Mouse (Mus musculus) liver, embryonic 16.5 days (tissue): Measurements from ENCODE around the gene Mrpl12. TPM values are rescaled to one million over a fixed set of nuclear protein-coding genes. Genes with fewer than 3 reads are reported as not detected.
A peak's percentile ranks its signal among the peaks of the same experiment; 100 is the strongest.

ENCODE experiments used
- ATAC-seq: fragments of 200-750 bp; cut with Nextera tagmentation; 2 replicates; pipeline ENCODE4 v1.8.0; 2017; ENCODE audit warnings: low read depth, mild to moderate bottlenecking, moderate number of reproducible peaks, moderate library complexity
- H3K27ac ChIP-seq: fragments of 300-500 bp; sonication (generic); 2 replicates; pipeline ENCODE4 v1.5.1; 2014; ENCODE audit warnings: mild to moderate bottlenecking, low read length
- H3K27me3 ChIP-seq: fragments of 300-500 bp; sonication (generic); 2 replicates; pipeline ENCODE4 v1.6.1; 2014; ENCODE audit warnings: low read depth, low read length, mixed read lengths; ENCODE audit not compliant: control insufficient read depth, insufficient read depth
- H3K36me3 ChIP-seq: fragments of 300-500 bp; sonication (generic); 2 replicates; pipeline ENCODE4 v1.6.1; 2014; ENCODE audit warnings: mild to moderate bottlenecking; ENCODE audit not compliant: control insufficient read depth, insufficient read depth
- H3K4me1 ChIP-seq: fragments of 300-500 bp; sonication (generic); 2 replicates; pipeline ENCODE4 v1.6.1; 2014; ENCODE audit warnings: low read depth, low read length, mixed read lengths; ENCODE audit not compliant: control insufficient read depth
- H3K4me2 ChIP-seq: fragments of 300-500 bp; sonication (generic); 2 replicates; pipeline ENCODE4 v1.6.1; 2014; ENCODE audit warnings: low read depth, low read length, mixed read lengths
- H3K4me3 ChIP-seq: fragments of 300-500 bp; sonication (generic); 2 replicates; pipeline ENCODE4 v1.5.1; 2014; ENCODE audit warnings: low read depth, mild to moderate bottlenecking, low read length
- H3K9ac ChIP-seq: fragments of 300-500 bp; sonication (generic); 2 replicates; pipeline ENCODE4 v1.6.1; 2014; ENCODE audit warnings: low read depth, low read length
- H3K9me3 ChIP-seq: fragments of 300-500 bp; sonication (generic); replicated peaks from 2 replicates; pipeline ENCODE4 v1.6.1; 2016; ENCODE audit warnings: low read length; ENCODE audit not compliant: control insufficient read depth
- WGBS: fragments of 180-500 bp; shearing (Covaris S2); extraction: QIAGEN DNeasy Blood & Tissue Kit; methylation state at CpG from one replicate; pipeline ENCODE4 v1.1.7; 2014; ENCODE audit not compliant: insufficient replicate concordance; 5-methylcytosine and 5-hydroxymethylcytosine counted together
- polyA plus RNA-seq: library from polyadenylated mRNA; unstranded; fragments of >200 nt; fragmentation: Nextera tagmentation; extraction: Ambion mirVana; gene quantifications from 2 replicates; pipeline ENCODE4 v1.2.1, GENCODE M21; 2015

The Mrpl12 gene
- polyA plus RNA-seq, 1 experiment from 2014 or later = 83.1 TPM

DNA sequence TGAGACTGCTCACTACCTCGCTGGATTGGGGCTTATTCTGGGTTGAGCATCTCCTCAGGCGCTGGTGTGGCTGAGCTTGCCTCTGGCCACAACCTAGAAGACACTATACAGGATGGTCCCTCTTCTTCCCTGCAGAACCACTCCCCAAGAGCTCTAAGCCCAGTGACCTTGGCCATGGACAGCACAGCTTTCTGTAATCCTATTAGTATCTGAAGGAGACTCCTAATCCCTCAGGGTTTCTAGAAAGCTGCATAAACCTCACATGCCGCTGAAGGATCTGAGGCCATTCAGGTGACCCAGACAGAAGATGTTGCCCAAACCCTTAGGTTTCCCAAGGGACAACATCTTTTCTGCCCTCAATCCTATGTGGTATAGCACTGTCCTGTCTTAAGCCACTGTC, 32.2 kb upstream of the Mrpl12 start:
- Histone ChIP-seq H3K4me3 (no peak overlapping the region), H3K4me2 (no peak overlapping the region), H3K36me3 (no peaks in the 10 kb centered on the region), H3K4me1 (peaks cover 26% of the 10 kb centered on the region), H3K9me3 (no peaks in the 10 kb centered on the region), H3K27me3 (no peaks in the 10 kb centered on the region), H3K27ac (no peak overlapping the region), H3K9ac (no peak overlapping the region)
- 66% methylated on average over 3 of the region's 3 CpGs for WGBS
- ATAC-seq = no peak

DNA sequence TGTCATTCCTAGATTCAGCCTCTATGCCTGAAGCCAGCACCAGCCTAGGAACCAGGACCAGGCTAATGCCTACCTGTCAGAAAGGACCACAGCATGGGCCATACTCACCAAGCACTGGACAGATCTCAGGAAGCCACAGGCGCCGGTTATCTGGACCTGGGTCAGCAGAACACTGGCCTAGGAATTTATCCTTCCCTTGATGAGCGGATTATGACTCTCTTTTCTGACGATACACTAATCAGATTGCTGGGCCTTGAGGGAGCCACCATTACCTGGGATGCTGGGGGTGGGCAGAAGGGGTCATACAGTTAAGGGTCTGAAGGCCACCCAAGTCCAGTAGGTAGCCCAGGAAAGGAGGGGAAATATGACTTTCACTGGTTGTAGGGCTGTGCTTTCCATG, 31.1 kb upstream of the Mrpl12 start, which contains the start of gene Pde6g:
Gene Pde6g, minus strand, starts transcription at position 195 of the 400 bp plus-strand sequence.
- H3K4me2 ChIP-seq = no peak within 1 kb of the TSS
- 75% methylated on average over 4 of the region's 4 CpGs for WGBS
- no peak for ATAC-seq
- no peak within 1 kb of the TSS for H3K4me3 ChIP-seq
- no peaks in the 10 kb centered on the region for H3K9me3 ChIP-seq
- H3K4me1 ChIP-seq = peaks cover 28% of the 10 kb centered on the region
- no peak within 1 kb of the TSS for H3K9ac ChIP-seq
- H3K27me3 ChIP-seq = no peaks in the 10 kb centered on the region
- H3K27ac ChIP-seq = no peak within 1 kb of the TSS
- H3K36me3 ChIP-seq = no peaks in the 10 kb centered on the region

DNA sequence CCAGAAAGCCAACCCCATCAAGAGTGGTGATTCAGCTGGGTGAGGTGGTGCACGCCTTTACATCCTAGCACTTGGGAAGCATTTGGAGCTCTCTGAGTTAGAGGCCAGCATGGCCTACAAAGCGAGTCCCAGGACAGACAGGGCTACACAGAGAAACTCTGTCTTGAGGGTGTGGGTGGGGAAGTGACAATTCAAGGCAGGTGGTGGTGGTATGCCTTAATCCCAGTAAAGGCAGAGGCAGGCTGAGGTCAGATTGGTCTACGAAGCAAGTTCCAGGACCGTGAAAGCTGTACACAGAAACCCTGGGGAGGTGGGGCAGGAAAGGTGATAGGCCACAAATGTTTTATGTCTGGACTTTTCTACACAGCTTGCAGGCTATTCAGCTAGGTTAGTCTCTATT, 29.4 kb upstream of the Mrpl12 start:
- no peak overlapping the region; the same call in 1 of the 2 replicates for H3K9ac ChIP-seq

DNA sequence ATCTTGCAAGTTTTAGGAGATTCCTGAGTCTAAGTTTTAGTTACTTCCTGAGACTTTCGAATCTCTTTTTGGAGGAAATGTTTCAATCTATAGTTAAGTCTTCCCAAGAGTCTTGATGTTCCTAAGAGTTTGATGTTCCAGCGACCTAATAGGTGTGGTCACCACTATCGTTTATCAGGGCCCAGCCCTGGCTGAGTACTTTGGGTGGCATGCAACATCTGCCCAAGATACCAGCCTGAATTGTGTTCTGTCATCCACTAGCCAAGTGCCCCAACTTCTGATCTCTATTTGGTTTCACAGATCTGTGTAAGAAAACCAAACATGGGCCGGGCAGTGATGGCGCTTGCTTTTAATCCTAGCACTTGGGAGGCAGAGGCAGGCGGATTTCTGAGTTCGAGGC, 29.0 kb upstream of the Mrpl12 start:
- H3K4me1 ChIP-seq = peaks cover 39% of the 10 kb centered on the region
- no peaks in the 10 kb centered on the region for H3K27me3 ChIP-seq
- H3K9me3 ChIP-seq = no peaks in the 10 kb centered on the region
- ATAC-seq = peak; percentile 62
- peak overlapping the region; percentile 30 for H3K4me2 ChIP-seq
- 58% methylated on average over 7 of the region's 7 CpGs for WGBS
- H3K4me3 ChIP-seq = no peak overlapping the region
- H3K27ac ChIP-seq = peak overlapping the region; percentile 45
- H3K9ac ChIP-seq = no peak overlapping the region; the same call in 1 of the 2 replicates
- no peaks in the 10 kb centered on the region for H3K36me3 ChIP-seq

More for the DNA sequence above, 29.4 kb upstream of the Mrpl12 start:
- Histone ChIP-seq H3K4me1 (peaks cover 39% of the 10 kb centered on the region), H3K4me2 (peak overlapping the region; percentile 30; the same call in 1 of the 2 replicates), H3K36me3 (no peaks in the 10 kb centered on the region), H3K27ac (peak overlapping the region; percentile 45), H3K4me3 (no peak overlapping the region), H3K9me3 (no peaks in the 10 kb centered on the region), H3K27me3 (no peaks in the 10 kb centered on the region)
- no peak for ATAC-seq
- 90% methylated on average over 4 of the region's 4 CpGs for WGBS

DNA sequence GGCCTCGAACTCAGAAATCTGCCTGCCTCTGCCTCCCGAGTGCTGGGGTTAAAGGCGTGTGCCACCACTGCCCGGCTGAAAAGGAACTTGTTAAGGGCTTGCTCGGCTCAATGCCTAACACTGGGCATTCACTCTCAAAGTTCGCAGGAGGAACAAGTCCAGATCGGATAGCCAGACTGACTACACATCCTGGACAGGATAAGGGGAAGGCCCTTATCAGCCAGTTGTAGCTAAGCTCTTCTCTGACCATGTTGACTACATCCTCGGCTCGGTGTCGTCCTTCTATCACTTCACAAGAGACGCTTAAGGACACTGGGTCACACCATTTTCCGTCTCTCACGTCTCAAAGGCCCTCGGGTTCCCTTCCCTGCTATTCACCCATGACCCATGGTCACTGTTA, 27.0 kb upstream of the Mrpl12 start:
- Histone ChIP-seq H3K4me3 (peak overlapping the region; percentile 83), H3K9ac (peak overlapping the region; percentile 85), H3K36me3 (peaks cover 8% of the 10 kb centered on the region), H3K27ac (peak overlapping the region; percentile 87), H3K27me3 (no peaks in the 10 kb centered on the region), H3K4me2 (peak overlapping the region; percentile 92), H3K9me3 (no peaks in the 10 kb centered on the region), H3K4me1 (peaks cover 39% of the 10 kb centered on the region)
- peak; percentile 35 for ATAC-seq
- 6% methylated on average over 14 of the region's 14 CpGs for WGBS

DNA sequence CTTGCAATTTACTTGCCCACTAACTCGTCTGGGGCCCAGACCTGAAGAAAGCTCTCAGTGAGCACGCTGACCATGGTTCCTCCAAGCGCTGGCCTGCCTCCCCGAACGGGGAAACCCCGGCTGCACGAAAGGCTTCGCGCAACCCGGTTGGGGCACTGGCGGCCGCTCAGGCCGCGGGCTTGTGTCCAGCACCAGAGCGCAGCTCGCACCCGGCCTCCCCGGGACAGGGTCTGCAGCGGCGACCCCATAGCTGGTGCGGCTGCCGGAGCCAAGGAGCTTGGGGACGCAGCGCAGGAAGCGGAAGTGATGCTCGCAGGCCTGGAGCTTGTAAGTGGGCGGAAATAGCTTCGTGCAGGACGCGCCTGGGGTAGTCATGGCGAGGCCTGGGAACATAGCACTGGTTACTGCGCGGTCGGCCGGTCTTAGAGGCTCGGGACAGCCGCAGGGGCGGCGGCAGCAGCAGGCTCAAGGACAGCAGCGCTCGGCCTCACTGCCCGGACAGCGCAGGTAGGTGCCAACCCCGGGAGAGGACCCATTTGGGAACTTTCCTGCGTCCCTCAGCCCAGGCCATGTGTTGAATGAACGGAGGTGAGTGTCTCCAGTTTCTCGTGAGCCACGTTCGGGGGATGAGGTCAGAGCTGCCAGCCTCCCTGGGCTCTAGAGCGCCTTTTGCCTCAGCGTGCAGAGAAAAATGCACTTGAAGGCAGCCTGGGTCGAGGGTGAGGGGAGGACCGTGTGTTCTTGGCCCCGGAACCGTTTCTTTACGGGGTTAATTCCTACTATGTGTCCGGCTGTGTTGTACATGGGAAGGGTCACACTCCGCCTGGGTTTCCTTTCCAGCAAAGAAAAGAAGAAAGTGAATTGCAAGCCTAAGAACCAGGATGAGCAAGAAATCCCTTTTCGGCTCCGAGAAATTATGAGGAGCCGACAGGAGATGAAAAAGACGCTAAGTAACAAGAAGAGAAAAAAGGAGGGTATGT, 26.4 kb upstream of the Mrpl12 start, which contains the start of the genes Oxld1 and Ccdc137:
Gene Oxld1, minus strand, starts transcription at position 297 of the 980 bp plus-strand sequence.
Gene Ccdc137, plus strand, starts transcription at position 344 of the 980 bp plus-strand sequence.
- Histone ChIP-seq H3K27ac (peak within 1 kb of the TSS; percentile 87), H3K4me3 (peak within 1 kb of the TSS; percentile 83), H3K4me2 (peak within 1 kb of the TSS; percentile 92), H3K9ac (peak within 1 kb of the TSS; percentile 85), H3K27me3 (no peaks in the 10 kb centered on the region), H3K4me1 (peaks cover 39% of the 10 kb centered on the region), H3K9me3 (no peaks in the 10 kb centered on the region), H3K36me3 (peaks cover 8% of the 10 kb centered on the region)
- 3% methylated on average over 62 of the region's 62 CpGs for WGBS
- ATAC-seq = peak; percentile 84

DNA sequence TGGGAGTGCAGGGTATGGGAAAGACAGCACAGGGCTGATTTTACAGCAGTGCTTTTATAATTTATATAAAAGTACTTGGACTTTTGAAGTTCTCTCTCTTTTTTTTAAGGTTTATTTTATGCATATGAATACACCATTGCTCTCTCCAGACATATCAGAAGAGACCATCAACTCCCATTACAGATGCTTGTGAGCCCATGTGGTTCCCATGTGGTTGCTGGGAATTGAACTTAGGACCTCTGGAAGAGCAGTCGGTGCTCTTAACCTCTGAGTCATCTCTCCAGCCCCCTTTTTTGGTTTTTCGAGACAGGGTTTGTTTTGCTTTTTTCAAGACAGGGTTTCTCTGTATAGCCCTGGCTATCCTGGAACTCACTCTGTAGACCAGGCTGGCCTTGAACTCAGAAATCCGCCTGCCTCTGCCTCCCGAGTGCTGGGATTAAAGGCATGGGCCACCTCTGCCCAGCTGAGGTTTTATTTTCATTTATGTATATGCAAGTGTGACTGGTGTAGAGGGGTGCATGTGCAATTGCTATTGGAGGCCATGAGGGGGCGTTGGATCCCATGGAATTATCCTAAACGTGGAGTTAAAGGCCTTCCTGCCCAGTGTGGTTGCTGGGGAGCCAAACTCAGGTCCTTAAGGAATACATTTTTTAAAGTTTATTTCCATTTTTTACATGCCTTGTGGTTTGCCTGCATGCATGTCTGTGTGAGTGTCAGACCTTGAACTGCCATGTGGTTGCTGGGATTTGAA, 25.4 kb upstream of the Mrpl12 start:
- WGBS = 34% methylated on average over 6 of the region's 6 CpGs
- H3K27ac ChIP-seq = peak overlapping the region; percentile 87; the same call in 1 of the 2 replicates

DNA sequence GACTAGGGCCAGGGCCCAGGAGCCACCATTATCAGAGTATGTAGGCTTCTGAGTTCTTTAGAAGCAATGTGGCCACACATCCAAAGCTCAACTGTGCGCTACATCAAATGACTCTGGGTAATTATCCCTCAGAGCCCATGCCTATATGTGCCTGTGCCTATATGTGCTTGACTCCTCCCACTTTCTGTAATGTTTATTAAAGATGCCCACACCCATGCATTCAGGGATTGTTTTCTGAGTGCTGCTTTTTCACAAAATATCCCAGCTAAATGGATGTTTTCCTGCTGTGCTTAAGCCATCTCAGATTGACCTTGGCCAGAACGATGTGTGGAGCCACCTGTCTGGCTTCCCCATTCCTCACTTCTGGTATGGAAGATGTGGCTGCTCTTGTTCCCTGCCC, 20.9 kb upstream of the Mrpl12 start:
- WGBS = 80% methylated on average over 2 of the region's 2 CpGs
- no peak overlapping the region for H3K9ac ChIP-seq
- peaks cover 30% of the 10 kb centered on the region for H3K4me1 ChIP-seq
- H3K27me3 ChIP-seq = no peaks in the 10 kb centered on the region
- H3K36me3 ChIP-seq = peaks cover 8% of the 10 kb centered on the region
- H3K4me3 ChIP-seq = no peak overlapping the region
- H3K4me2 ChIP-seq = no peak overlapping the region
- H3K9me3 ChIP-seq = no peaks in the 10 kb centered on the region
- no peak overlapping the region for H3K27ac ChIP-seq
- no peak for ATAC-seq

More for the DNA sequence above, 25.4 kb upstream of the Mrpl12 start:
- Histone ChIP-seq H3K36me3 (peaks cover 8% of the 10 kb centered on the region), H3K9ac (peak overlapping the region; percentile 85), H3K4me3 (peak overlapping the region; percentile 83), H3K4me1 (peaks cover 39% of the 10 kb centered on the region), H3K9me3 (no peaks in the 10 kb centered on the region), H3K27me3 (no peaks in the 10 kb centered on the region), H3K4me2 (peak overlapping the region; percentile 92)
- no peak for ATAC-seq
